ENCODE assay signal across 32 mouse cellular contexts in genomic region chr17:26788986-26789385, GRCm38 (mm10). TPM values are rescaled to one million over a fixed set of nuclear protein-coding genes. Genes with fewer than 3 reads are reported as not detected.
"Had no signal": no experiment of that assay in that cellular context is flagged by ENCODE, and none has a peak within 500 bp of the region (broad histone marks: within the 10 kb centered on the region; RNA-seq: fewer than 3 reads in every experiment).

No protein-coding gene starts in this region.

- H3K9ac ChIP-seq: heart, embryonic 13.5 days; heart, embryonic 15.5 days; hindbrain, embryonic 14.5 days; intestine, embryonic 15.5 days; limb, embryonic 12.5 days; liver, embryonic 13.5 days had no signal

- H3K4me3 ChIP-seq: heart, embryonic 13.5 days; heart, embryonic 15.5 days; intestine, embryonic 15.5 days; layer of hippocampus, adult 2 months; left cerebral cortex, adult 2 months; limb, embryonic 10.5 days; limb, embryonic 12.5 days; liver, embryonic 13.5 days had no signal

- H3K4me2 ChIP-seq: heart, embryonic 11.5 days; heart, embryonic 13.5 days; heart, embryonic 15.5 days; hindbrain, embryonic 14.5 days; intestine, embryonic 15.5 days; limb, embryonic 12.5 days; liver, embryonic 13.5 days had no signal

- H3K27ac ChIP-seq: heart, embryonic 13.5 days; heart, embryonic 15.5 days; hindbrain, embryonic 14.5 days; intestine, embryonic 15.5 days; layer of hippocampus, adult 2 months; left cerebral cortex, adult 2 months; limb, embryonic 10.5 days; limb, embryonic 12.5 days; liver, embryonic 13.5 days had no signal

- H3K9me3 ChIP-seq: heart, embryonic 13.5 days; heart, embryonic 15.5 days; intestine, embryonic 15.5 days; limb, embryonic 10.5 days; limb, embryonic 12.5 days; liver, embryonic 13.5 days had no signal

- H3K27me3 ChIP-seq: heart, embryonic 13.5 days; heart, embryonic 15.5 days; intestine, embryonic 15.5 days; limb, embryonic 12.5 days; liver, embryonic 13.5 days had no signal

- H3K4me1 ChIP-seq: heart, embryonic 15.5 days; limb, embryonic 10.5 days; limb, embryonic 12.5 days had no signal

- DNase-seq: gastrocnemius, postnatal 14 days; gastrocnemius, postnatal 36 days; heart, adult 18-20 months; kidney, adult 18-20 months; kidney, adult 8-10 months; kidney, postnatal 10 days; kidney, postnatal 25 days; kidney, postnatal 4 days; liver, embryonic 13.5 days had no signal

RNA-seq across cellular contexts. Expression of gene Nkx2-5, which starts 55.8 kb away (rescaled TPM):
- total RNA-seq: gastrocnemius, adult 18-20 months; gastrocnemius, adult 8-10 months; gastrocnemius, postnatal 14 days; gastrocnemius, postnatal 36 days; hematopoietic stem cell, adult 5-6 weeks; layer of hippocampus, adult 2 months; layer of hippocampus, postnatal 10 days; layer of hippocampus, postnatal 25 days; left cerebral cortex, adult 2 months; left cerebral cortex, postnatal 14 days; left cerebral cortex, postnatal 36 days; liver, adult 2 months had no signal
- polyA plus RNA-seq: gonadal fat pad, adult 2 months; hindbrain, embryonic 11.5 days; hindbrain, embryonic 14.5 days; hindbrain, embryonic 16.5 days; inflammation-experienced regulatory T-cells, adult 6 months; intestine, embryonic 15.5 days; kidney, embryonic 14.5 days; kidney, embryonic 16.5 days; limb, embryonic 12.5 days; liver, adult 2 months; liver, embryonic 13.5 days had no signal
